Mouse (Mus musculus) thymus, postnatal 10 days (tissue): ENCODE results near the gene Dnase2b.

Experiments
- DNase-seq, 2 experiments: peaks; one replicate each; pipeline ENCODE4 v3.0.0; 2021; ENCODE audit warnings: low spot score in 2 of 2

Dnase2b gene

DNA sequence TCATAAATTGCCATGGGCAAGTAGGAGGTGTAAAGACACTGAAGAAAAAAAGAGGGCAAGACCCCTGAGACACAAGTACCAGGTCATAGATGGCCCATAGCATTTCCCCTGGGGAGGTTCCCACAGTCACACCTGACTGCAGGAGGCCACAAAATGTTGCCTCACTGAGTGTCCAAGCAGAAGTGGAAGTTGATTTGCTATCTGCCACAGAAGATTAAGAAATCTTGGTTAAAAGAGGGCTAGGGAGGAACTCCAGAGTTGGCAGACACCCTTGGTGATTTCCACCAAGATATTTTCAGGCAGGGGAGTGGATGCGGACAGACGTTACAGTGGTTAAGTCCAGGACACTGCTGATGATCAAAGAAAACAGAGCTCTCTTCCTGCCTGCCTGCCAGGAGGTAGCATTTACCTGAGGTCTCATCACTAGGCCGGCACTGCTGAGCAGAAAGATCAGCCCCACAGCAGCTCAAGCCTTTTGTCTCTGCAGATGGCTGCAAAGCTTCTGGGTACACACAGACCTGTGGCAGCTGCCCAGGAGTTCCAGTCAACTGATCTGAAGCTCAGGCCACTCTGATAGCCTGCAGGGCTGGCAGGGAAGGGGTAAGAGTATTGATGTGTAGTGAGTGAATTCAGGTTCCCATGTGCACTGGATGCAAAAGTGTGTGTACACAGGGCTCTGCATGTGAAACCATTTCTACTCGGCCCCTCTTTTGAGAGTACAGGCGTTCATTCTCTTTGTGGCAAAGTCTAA, 1.3 kb upstream of the Dnase2b start:
- DNase-seq = no peak

DNA sequence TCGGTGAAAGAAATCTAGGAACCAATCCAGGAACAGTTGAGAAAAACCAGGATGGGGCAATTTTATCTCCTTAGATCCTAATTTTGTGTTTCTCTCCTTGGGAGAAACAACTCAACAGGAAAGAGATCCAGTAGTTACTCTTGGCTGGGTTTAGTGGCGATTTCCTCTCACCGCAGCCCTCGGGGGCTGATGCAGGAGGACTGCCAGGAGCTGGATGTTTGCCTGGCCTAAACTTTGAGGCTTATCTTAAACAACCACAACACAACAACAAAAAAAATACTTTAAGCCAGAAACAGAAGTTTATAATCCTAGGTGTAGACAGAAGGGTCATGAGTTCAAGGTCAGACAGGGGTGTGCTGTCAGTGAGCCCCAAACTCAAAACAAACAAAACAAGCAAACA, 3.6 kb downstream of the Dnase2b start:
- no peak for DNase-seq

GRCm38 (mm10) chr3:146611261-146611660, 4.1 kb downstream of the Dnase2b start:
- no peak for DNase-seq

GRCm38 (mm10) chr3:146610322-146610721, 5.1 kb downstream of the Dnase2b start:
- DNase-seq = no peak

DNA sequence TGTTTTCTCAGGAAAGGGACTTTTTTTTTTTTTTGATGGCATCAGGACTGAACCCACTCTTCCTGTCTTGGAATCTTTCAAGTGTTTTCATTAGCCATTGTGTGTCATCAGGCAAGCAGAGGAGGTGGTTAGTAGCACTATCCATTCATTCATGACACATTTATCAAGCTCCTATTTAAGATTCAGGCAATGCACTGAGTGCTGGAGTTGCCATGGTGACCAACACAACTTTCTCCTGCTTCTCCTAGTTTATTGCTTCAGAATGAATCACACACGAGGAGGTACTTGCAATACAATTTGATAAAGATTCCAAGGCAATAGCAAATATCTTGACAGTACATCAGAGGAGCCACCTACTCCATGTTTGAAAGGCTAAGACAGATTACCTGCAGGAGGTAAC, 8.0 kb downstream of the Dnase2b start:
- no peak for DNase-seq

DNA sequence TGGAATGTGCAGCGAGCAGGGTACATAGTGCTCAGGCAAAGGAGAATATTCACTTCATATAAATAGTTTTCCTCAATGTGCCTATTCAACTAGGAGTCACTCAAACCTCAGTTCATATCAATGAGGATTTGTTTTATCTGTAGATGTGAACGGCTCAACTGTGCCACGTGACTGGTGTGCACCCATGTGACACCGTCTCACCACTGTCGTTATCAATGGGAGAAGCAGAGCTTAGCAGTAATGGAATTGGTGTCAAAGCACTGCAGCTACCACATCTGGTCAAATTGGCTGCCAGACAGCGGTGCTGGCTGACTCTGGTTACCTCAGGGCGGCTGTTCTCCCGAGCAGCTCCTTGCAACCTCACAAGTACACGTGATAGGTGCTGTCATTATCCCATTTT, 10.7 kb downstream of the Dnase2b start:
- no peak for DNase-seq

DNA sequence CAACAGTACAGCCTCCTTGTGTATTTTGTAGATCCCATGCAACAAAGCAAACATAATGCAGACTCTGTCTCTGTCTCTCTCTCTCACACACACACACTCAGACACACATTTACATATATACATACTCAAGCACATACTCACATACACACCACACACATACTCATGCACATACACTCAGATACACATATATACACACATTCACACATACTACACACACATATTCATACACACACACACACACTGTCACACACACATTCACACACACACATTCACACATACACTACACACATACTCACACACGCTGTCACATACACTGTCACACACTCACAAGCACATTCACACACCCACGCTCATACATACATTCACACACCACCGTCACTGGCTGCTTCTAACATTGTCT, 12.9 kb downstream of the Dnase2b start:
- DNase-seq = no peak

GRCm38 (mm10) chr3:146601205-146601604, 14.2 kb downstream of the Dnase2b start:
- no peak for DNase-seq

- no peak for DNase-seq
These were observed 16.0 kb downstream of the Dnase2b start for GRCm38 (mm10) chr3:146599198-146599900.

- no peak for DNase-seq
These were observed 17.0 kb downstream of the Dnase2b start for GRCm38 (mm10) chr3:146598411-146598810.

GRCm38 (mm10) chr3:146596864-146597263, 18.5 kb downstream of the Dnase2b start:
- no peak for DNase-seq

- no peak for DNase-seq
These were observed 19.0 kb downstream of the Dnase2b start for GRCm38 (mm10) chr3:146596387-146596786.

GRCm38 (mm10) chr3:146595440-146595839, 20.0 kb downstream of the Dnase2b start:
- DNase-seq = no peak

- no peak for DNase-seq
These were observed 23.8 kb downstream of the Dnase2b start for GRCm38 (mm10) chr3:146591601-146592000.

DNA sequence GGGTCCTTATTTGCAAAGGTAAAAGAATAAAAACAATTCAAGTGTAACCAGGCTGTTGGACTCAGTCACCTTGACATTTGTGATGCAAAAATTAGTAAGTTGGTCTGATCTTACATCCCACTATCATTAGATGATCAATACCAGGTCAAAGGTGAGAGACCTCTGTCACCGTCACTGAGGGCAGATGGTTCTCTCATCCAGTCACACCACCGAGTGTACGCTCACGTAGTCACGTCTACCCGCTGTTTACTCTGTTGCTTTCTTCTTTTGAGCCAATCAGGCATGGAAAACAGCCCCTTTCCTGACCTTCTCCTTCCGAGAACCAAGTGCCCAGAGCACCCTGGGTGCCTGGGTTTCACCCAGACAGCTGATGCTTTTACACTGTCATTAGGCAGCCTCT, 24.2 kb downstream of the Dnase2b start:
- no peak for DNase-seq

GRCm38 (mm10) chr3:146589523-146589922, 25.9 kb downstream of the Dnase2b start:
- DNase-seq = no peak

- DNase-seq = no peak
These were observed 28.8 kb downstream of the Dnase2b start for GRCm38 (mm10) chr3:146586616-146587015.

- DNase-seq = no peak
These were observed 31.5 kb downstream of the Dnase2b start for GRCm38 (mm10) chr3:146583908-146584307.

GRCm38 (mm10) chr3:146583478-146583877, 31.9 kb downstream of the Dnase2b start:
- no peak for DNase-seq

DNA sequence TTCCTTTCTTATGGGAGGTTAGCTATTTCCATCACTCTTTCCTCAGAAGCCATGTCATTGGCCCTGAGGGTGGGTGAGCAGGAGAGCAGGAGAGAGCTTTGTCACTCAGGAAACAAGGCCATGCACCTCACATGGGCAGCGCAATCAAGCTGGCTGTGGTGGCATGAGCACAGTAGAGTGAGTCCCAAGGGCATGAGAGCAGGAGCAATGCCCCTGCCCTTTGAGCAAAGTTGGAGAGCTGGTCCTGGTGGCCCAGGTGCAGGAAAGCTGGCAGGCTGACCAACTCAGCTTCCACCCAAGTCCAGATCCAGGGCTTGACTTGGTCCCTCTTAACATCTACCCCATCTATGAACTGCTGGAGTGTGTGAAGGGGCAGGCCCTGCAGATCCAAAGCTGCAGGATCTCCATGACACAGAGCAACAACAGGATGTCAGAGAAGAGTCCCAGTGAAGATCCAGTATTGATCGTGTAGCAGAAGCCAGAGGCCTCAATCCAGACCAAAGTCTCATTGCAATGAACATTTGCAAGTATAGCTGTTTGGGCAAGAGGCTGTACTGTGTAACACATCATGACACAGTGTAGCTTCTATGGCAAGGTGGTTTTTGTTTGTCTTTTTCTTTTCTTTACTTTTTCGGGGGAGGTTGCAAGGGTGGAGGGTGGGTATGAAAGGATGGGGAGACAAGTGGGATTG, 35.2 kb downstream of the Dnase2b start:
- DNase-seq = no peak

DNA sequence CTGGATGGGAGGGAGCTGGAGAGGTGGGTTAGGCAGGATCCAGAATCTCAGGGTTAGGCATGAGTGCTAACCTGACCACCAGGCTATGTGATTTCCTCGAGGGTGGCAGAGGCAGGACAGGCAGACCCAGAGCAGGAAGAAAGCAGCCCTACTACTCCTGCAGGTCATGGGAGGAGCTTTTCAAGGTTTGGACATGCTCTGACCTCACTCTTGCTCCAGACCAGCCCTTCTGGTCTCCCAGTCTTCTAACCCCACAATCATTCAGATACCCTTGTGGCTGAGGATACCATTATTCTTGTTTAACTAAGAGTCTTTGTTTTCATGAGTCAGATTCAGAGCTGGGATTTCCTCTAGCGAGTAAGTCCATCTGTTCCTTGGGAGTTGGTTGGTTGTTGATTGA, 37.8 kb downstream of the Dnase2b start:
- no peak for DNase-seq

GRCm38 (mm10) chr3:146571341-146571740, 44.1 kb downstream of the Dnase2b start:
- DNase-seq = no peak

- DNase-seq = no peak
These were observed 44.5 kb downstream of the Dnase2b start for GRCm38 (mm10) chr3:146570939-146571338.
